Mouse (Mus musculus) frontal cortex, postnatal 14 days (tissue): Measurements from ENCODE around the gene Nrtn.

Experiments used
- DNase-seq, 2 experiments: peaks; one replicate each; pipeline ENCODE4 v3.0.0; 2022; ENCODE audit warnings: low spot score in 2 of 2

Gene Nrtn

DNA sequence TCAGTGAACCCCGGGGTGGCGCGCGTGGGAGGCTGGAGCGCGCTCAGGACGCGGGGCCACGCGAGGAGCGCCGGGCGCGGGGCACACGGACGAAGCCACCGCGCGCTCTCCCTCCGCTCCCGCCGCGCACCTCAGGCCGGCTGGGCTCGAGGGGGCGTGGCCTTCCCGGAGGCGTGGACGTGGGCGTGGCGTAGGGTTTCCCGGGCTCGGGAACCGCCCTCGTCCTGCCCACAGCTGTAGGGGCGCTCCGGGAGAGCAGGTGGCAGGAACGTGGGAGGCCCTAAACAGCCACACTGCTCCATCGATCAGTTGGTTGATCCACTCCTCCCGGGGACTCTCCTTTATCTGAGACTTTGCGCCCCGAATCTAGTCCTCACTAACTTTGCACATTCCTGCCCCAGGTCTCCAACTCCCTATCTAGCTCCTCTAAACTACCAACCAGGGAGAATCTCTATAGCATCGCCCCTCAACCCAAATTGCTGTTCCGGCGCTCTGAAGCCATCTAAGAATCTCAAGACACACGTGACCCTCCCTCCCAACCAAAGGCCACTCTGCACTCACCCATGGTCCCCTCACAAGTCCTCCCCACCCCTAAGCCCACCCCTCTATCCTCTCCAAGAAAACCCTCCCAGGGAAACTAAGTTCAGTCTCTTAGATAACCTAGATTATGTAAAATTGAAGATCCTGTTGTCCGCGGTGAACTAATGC lies at the start of gene Nrtn:
Gene Nrtn, minus strand, starts transcription at position 115 of the 708 bp plus-strand sequence.
- DNase-seq, result peak in 1 of 2 experiments; percentile 53

DNA sequence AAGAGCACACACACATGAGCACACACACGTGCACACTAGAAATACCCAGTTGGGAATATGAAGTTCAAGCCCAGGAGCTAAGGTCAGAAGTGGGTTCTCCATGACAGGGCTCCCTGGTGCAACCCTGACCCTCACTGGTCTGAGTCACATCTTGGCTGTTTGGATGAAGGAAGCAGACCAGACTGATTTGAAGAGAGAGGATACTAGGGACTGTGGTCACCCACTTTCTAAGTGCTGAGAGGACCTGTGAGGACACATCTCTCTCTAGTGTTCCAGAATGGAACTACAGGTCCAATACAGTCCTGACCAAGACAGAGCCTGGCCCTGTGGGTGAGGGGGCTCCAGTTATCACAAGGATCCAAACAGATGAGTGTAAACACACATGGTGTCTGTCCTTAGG lies 48.5 kb upstream of the Nrtn start:
- no peak for DNase-seq

- DNase-seq, result no peak
Observed at GRCm38 (mm10) chr17:56804952-56805351, 47.6 kb upstream of the Nrtn start.

- no peak for DNase-seq
Observed at GRCm38 (mm10) chr17:56802065-56802464, 44.7 kb upstream of the Nrtn start.

DNA sequence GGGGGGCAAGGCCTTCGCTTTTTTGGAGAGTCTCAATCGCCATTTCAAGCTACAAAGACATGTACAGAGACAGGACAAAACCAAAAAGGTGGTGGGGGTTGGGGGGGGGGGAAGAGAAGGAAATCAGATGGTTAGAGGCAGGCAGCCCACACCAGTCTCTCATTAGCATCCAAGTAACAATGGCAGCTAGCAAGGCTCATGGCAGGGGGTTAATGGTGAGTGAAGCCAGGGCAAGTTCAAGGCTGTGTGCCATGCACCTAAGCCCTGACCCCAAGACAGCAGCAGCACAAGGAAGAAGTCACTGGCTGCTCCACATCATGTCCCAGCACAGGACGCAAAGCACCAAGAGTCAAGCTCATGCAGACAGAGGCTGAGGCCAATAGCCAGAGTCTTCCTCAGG lies 41.9 kb upstream of the Nrtn start:
- no peak for DNase-seq

DNA sequence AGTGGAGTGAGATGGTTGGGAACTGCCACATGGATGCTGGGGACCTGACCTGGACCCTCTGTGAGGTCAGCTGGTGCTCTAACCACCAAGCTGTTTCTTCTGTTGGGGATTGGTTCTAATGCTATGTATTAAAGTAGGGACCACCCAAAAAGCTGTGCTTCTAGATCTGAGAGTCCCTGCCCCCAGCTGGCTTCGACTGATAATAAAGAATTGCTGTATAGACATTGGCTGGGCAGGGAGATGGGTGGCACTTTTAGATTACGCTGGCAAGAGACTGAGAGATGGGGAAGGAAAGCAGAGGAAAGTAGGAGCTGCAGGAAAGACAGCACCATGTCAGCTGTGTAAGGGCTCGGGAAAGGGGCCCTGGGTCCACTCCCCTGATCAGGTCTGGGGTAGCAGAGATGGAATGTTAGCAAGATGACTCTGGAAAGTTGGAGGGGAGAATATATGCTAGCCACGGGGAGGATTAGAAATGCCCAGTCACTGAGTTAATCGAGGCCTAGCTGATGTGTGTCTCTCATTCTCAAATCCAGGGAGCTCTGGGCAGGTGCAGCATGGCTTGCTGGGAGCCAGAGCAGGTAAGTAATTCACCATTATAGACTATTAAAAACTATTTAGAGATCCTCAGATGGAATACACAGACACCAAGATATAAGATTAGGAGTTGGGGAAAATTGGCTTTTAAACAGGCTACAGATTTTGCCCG lies 36.4 kb upstream of the Nrtn start:
- no peak for DNase-seq

DNA sequence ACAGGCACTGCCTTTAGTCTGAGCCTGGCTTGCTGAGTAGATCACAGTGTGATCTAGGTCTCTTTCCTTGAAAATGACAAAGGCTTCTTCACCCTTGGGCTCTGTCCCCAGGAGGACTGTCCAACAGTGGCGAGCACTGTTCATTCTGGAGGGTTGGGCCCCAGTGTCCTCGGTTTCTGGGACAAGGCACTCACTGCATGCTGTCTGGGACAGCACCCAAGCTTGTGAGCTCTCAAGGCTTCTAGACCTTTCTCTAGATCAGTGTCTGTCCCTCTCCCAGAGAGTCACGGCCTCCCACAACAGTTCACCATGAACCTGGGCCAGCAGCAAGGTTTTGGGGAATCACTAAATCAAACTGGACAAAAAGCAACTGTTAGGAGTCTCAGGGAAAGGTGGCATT lies 35.3 kb upstream of the Nrtn start:
- no peak for DNase-seq

DNA sequence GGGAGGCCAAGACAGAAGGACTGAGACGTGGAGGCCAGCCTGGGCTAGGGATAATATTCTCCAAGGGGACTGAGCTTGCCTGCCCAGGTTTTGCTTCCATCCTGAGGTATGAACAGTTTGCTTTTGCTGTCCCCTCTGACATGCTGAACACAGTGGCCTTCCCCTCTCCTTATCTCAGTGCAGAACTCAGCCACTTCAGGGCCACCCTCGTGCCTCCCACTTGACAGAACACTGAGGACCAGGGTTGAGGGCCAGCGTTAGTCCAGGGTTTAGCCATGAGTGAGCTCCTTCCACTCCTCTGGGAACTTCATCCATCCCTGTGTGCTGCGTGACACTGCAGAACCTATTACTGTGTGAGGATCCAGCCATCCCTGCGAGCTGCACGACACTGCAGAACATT lies 32.0 kb upstream of the Nrtn start:
- DNase-seq, result no peak

GRCm38 (mm10) chr17:56788886-56789285 lies 31.6 kb upstream of the Nrtn start:
- no peak for DNase-seq

- no peak for DNase-seq
Observed at GRCm38 (mm10) chr17:56780291-56780978, 23.1 kb upstream of the Nrtn start.

- DNase-seq, result no peak
Observed at GRCm38 (mm10) chr17:56778779-56779362, 21.5 kb upstream of the Nrtn start.

DNA sequence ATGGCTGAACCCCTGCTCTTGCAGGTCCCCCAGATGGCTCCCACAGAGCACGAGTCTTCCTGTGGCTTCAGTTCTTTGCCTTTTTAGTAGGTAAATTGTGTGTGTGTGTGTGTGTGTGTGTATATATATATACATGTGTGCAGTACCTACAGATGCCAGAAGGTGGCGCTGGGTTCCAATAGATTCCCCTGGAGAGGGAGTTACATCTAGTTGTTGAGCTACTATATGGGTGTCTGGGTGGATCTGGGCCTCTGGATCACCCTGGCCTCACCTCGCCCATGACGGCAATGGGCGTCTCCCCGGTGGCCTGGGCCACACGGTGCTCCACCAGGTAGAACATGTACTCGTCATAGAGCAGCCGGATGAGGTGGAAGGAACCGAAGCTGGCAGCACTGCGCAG lies 20.2 kb upstream of the Nrtn start:
- DNase-seq, result no peak

- no peak for DNase-seq
Observed at GRCm38 (mm10) chr17:56769950-56770349, 12.6 kb upstream of the Nrtn start, which contains the start of gene Prr22. TSS of gene Prr22 (plus strand) at chr17:56770250.

DNA sequence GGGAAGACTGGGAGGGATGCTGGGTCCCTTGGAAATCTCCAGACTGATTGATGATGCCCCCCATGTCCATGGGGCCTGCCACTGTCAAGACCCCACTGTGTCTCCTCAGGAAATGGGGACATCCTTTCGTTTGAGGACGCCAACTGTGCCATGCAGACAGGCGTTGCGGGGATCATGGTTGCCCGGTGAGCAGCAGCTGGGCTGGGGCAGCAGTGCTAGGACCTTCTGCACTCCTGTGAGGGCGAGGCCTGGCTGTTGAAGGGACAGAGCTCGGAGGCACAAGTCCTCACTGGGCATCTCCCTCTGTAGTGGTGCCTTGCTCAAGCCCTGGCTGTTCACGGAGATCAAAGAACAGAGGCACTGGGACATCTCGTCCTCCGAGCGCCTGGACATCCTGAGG lies 11.6 kb upstream of the Nrtn start:
- DNase-seq, result no peak

- no peak for DNase-seq
Observed at GRCm38 (mm10) chr17:56767531-56768135, 10.3 kb upstream of the Nrtn start.

DNA sequence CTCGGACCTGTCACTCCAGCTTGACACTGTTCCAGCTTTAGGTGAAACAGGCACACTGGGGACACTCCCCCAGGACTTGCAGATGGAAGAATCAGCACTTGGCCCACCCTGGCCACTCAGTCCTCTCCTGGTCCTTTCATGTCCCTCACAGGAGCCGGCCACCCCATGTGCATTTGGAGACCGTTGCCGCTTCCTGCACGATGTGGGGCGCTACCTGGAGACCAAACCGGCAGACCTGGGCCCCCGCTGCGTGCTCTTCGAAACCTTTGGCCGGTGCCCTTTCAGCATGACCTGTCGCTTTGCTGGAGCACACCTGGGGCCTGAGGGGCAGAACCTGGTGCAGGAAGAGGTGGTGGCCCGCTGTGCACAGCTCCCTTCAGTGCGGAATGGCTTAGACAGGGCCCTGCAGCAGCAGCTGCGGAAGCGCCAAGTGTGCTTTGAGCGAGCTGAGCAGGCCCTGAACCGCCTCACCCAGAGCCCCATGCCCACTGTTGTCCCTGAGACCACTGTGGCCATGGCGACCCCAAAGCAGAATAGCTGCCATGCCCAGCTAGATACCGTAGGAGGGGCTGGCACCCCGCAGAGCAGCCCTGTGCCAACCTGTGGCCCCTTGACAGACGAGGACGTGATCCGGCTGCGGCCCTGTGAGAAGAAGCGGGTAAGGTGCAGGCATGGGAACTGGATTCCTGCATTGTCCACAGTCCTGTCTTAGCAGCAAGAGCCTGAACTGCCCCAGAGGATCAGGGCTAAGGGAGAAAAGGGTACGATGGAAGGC lies 9.5 kb upstream of the Nrtn start:
- no peak for DNase-seq

GRCm38 (mm10) chr17:56765431-56765830 lies 8.1 kb upstream of the Nrtn start:
- peak in 1 of 2 experiments; percentile 37 for DNase-seq

GRCm38 (mm10) chr17:56764474-56765354 lies 7.4 kb upstream of the Nrtn start, which contains the start of gene Dus3l:
TSS of gene Dus3l (plus strand) at chr17:56764757.
- DNase-seq, result peak; percentile 83 to 86

DNA sequence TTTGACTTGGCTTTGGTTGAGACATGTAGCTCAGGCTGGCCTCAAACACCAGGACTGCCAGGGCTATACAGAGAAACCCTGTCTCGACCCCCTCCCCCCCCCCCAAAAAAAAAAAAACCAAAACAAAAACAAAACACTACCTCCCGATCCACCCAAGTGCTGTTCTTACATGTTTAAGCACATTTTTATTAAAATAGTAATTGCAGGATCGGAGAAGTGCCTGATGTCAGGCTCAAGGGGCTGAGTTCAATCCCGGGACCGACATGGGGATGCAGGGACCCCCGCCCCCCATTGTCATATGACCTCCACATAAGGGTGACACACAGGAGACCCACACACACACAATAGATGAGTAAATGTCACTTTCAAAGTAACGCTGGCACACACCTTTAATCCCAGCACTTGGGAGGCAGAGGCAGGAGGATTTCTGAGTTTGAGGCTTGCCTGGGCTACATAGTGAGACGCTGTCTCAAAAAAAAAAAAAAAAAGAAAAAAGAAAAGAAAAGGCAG lies 6.5 kb upstream of the Nrtn start:
- DNase-seq, result no peak
